Mouse (Mus musculus) spleen, postnatal 10 days (tissue): ENCODE data around the gene 1110051M20Rik.

Experiments used
- DNase-seq, 2 experiments: peaks; one replicate each; pipeline ENCODE4 v3.0.0; 2021 to 2022; ENCODE audit warnings: low spot score in 2 of 2

1110051M20Rik gene

DNA sequence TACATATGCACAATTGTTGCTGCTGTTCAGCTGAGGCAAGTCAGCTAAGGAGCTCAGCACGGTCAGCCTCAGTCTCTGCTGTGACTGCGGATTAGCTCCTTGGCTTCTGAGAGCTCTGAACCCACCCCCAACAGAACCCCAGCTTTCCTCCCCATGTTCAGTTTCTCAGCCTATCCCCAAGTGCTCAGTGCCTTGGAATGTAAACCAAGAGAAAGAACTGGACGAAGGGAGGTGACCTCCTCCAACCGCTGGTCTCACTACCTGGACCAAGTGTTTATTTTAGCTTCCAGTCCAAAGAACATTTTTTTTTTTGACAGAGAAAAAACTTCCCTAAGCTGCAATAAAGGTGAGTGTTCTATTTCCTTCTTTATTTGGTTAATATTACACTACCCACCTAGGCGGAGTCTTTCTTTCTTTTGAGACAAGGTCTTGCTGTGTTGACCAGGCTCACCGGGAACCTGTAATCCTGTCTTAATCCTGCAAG lies 94.5 kb downstream of the 1110051M20Rik start:
- DNase-seq: no peak

DNA sequence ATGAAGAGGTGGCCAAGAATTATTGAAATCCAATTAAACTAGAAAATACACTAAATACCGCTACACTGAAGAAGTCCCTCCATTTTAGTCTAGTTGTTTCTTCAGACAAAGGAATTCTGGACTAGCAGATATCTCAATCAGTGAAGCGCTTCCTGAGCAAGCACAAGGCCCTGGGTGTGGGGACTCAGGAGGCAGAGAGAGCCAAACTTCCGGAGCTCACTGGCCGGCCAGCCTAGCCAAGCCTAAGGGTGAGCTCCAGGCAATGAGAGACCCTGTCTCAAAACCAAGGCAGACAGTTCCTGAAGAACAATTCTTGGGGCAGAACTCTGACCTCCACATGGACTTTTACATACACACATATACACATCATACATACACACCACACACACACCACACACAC lies 95.6 kb downstream of the 1110051M20Rik start:
- DNase-seq: no peak

DNA sequence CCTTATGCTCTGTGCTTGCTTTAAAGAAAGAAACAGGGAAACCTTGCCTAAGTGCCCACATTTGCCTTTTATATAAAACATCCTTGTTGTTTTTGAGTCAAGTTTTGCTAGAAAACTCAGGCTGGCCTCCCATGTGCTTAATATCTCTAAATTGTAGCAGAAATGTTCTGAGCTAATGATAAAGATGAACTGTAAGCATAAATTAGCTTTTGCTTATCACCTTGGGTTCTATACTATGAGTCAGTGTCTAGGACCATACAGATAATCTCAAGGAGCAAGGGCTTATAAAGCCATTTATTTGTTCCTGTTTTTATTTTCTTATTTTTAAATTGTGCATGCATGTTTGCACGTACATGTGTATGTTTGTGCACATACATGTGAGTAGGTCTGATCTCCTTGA lies 98.9 kb downstream of the 1110051M20Rik start:
- no peak for DNase-seq

DNA sequence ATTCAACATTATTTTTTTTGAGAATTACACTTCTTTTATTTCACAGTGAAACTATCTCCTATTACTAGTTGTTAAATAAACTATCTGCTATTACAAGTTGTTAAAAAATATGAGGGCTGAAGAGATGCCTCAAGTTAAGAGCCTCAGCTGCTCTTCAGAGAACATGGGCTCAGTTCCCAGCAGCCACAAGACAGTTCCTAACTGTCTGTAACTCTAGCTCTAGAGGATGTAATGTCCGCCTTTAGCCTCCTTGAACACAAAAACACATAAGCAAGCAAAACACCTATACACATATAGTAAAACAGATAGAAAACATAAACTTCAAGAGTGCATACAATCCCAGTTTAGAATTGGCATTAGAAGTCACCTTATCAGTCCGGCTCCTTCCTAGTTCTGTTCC lies 104.9 kb downstream of the 1110051M20Rik start:
- no peak for DNase-seq

DNA sequence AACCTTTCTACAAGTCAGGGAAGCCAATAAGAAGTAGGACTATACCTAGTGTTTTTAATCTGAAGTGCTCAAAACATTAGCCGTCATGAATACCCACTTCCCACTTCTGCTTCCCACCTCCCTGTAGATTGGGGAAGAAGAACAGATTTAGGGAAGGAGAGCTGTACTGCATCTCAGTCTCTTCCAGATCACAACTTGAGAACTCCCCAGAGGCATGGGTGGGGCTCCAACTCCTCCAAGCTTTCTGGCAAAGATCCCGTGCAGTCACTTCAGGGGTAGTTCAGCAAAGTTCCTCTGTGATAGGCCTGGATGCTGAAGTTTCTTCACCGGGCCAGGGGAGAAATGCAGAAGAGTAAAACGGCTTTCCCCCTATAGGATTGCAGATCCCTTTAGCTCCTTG lies 109.4 kb downstream of the 1110051M20Rik start:
- DNase-seq: no peak

DNA sequence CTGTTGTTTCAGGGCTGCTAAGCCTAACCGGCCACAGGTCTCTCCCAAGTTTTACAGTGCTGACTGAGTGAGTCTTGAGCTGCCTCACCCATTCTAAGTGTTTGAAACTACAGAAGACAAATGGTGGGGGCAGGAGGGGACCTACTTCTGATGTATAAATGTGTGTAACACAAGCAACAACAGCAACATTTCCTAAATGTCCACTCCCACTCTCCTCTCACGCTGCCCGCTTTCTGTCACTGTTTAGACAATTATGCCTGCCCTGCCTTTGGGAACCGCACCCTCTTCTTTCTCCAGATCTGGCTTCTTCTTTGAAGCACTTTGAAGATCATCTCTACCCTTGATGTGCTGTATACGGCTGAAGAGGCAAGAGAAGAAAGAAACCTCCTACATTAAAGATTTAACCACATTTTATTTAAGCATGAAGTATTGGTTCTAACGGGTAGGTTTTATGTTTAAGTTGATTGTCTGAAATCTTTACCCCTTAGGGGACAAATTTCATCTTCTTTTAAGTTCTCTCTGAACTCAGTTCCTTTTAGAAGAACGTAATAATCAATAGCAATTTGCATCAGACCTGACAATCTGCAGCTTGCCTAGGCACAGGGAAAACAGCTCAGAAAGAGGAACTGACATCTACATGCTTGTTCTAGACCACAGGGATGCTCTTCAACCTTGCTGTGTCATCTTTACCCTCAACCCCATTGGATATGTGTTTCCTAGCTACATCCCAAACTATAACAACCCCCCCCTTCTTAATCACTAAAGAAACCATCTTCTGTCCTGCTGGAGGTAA lies 113.3 kb downstream of the 1110051M20Rik start:
- no peak for DNase-seq

DNA sequence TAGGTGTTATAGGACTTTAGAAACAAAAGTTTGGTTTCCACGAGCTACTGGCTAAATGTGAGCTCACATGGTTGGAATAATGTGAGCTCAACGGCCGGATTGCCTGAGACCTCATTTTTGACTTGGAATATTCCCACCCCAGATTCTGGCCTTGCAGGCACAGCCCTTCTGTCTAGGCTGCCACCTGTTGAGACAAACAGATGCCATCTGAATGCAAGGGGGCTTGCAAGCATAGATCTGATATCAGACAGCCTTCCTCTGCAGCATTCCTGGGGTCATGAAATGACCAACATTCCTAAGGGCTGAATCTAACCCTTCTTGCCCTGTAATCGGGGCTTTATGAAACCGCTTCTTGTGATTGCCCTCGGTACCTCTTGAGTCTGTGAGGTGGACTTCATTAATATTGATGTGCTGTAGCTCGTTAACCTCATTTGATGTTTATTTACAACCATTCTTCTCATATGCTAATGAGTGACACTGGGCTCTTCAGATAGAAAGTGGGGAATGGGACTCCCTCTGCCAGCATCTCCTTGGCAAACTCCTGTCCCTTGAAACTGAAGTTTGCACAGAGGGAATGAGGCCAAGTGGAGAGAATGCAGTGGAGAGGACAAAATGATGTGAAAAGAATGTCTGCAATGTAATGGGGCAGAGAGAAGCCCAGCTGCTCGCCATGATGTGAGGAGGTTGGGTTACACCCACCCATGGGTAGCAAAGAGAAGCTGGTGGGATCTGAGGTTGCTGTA lies 114.3 kb downstream of the 1110051M20Rik start:
- DNase-seq: no peak

DNA sequence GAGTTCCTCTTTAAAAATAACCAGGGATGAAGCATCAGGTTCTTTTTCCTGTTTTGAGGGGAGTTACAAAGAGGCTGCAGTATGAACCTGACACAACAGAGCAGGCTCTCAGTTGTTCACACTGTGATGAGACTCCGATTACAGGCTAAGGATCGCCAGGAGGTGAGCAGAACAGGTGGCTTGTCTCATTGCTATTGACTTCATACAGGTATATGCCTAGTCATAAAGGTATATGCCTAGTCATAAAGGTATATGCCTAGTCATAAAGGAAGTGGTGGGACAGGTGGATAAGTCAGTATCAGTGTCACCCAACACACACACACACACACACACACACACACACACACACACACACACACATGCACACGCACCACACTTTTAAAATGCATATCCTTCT lies 115.8 kb downstream of the 1110051M20Rik start:
- DNase-seq: no peak

DNA sequence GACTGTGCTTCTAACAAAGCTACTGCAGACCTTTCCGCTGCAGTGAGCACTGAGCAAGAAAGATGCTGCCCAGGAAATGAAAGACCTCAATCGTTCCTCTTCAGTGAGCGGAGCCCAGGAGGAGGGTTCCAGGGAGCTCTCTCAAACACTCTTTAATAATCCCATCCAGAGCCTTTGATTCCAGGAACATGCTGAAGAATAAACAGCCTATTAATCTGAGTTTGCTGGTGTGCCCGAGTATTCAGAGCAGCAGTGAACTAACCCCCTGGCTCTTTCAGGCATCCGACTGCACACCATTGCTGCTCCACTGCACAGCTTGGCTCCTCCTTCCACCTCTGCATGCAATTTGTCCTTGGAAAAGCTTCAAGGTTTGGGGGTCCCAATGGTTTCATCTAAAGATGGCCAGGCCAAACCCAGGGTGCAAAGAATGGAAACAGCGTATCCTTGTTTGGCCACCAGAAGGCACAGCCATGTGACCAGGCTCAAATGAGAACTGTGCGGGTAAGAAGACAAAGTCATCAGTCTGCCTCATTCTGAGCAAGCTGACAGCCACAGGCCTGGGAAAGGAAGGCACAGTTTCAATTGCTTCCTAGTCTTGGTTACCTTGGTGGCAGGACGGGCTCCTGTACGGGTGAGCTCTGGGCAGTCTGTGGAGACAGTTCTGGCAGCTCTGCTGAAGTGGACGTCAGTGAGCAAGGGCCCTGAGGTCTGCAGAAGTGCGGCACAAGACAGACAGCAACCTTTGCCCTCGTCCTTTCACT lies 116.4 kb downstream of the 1110051M20Rik start:
- DNase-seq: no peak

DNA sequence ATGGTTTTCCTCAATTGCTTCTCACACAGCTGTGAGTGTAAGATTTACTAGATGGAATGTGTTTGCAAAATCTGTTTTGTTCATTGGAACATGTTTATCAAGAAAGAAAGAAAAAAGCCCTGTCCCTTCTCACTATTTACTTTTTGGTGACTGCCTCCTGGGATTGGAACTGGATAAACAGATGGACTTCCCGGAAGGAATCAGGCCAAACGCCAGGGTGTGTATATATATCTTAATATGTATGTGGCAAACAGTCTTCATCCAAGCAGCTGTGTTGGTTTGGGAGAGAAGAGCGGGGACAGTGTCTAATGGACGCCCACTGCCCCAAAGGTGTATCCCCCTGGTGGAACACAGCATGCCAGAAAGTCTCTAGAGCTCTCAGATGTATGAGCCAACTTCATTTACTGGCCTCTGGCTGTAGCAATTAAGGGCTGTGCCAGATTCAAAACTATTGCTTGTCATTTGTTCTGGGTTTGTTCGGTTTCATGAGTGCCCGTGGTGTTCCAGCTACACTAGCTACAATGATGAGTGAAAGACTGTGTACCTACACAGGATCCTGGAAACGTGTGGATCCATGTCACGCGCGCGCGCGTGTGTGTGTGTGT lies 117.7 kb downstream of the 1110051M20Rik start:
- no peak for DNase-seq

DNA sequence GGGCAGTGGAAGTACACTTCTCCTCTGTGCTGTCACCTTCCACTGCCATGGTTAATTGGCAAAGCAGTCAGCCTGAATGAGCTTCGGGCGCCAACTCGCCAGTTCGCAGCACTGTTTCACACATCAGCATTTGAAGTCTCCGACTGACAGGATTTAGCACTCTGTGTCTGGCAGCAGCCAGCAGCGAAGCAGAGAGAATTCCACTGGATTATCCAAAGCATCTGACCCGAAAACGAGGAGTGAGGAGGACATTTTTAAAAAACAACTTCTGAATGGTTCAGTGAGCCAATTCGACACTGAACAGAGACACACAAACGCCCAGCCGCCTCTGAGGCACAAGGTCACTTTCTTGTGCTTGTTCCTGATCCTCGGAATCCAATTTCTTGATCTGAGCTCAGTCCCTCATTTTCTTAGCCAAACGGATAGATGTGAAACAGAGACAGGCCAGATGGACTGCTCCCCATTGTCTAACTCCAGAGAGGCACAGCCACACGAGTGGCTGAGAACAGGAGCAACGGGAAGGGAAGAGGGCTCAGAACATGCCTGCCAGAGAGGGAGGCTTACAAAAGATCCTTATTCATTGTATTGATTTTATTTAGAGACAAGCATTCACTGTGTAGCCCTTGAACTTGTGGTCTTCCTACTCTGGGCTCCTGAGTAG lies 119.6 kb downstream of the 1110051M20Rik start:
- DNase-seq: no peak

DNA sequence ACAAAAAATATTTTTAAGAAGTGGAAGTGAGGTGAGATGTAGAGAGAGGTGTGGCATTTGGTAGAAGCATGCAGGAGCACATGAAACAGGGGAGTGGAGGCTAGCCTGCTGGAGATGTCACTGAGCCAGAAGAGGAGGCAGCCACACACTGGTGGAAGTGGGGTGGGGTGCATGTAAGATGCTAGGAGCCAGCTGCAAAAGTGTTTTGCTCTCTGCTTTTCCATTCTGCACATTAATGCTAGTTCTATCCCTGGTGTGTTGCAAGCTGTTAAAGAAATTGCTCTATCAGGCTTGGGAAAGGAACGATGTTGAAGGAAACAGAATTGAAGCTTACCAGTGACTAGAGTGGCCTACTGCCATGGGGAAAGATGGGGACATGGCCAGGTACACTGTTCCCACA lies 120.2 kb downstream of the 1110051M20Rik start:
- no peak for DNase-seq

DNA sequence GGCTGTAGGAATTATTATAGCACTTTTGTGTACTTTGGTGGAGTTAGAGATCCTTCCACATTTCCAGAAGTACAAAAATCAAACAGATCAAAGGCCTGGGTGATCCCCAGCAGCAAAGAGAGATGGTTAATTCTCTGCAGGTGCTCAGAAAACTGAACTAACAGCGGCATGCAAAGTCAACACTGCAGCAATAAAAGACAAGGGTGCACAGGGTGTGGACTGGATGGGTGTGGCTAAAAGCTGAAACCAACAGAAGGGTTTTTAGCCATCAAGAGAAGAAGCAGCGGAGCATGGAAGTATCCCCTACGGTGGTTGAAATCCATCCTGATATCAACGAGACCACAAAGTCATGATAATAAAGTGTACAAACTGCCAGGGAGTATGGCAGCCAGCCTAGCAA lies 122.0 kb downstream of the 1110051M20Rik start:
- no peak for DNase-seq

DNA sequence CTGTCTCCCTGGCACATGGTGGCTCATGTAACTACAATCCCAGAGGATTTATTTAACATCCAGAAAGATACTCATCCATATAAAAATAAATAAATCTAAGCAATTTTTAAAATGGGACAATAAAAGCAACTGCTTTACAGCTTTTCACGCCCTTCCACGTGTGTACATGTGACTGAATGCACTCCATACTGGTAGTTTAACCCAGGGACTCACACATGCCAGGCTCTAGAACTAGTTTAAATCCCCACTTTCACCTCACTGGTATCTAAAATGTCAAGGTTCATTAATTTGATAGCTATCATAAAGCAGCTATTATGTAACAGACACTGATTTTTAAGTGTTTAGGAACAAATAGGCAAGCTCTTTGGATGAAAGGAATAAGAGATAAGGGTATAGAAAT lies 122.6 kb downstream of the 1110051M20Rik start:
- DNase-seq: no peak

DNA sequence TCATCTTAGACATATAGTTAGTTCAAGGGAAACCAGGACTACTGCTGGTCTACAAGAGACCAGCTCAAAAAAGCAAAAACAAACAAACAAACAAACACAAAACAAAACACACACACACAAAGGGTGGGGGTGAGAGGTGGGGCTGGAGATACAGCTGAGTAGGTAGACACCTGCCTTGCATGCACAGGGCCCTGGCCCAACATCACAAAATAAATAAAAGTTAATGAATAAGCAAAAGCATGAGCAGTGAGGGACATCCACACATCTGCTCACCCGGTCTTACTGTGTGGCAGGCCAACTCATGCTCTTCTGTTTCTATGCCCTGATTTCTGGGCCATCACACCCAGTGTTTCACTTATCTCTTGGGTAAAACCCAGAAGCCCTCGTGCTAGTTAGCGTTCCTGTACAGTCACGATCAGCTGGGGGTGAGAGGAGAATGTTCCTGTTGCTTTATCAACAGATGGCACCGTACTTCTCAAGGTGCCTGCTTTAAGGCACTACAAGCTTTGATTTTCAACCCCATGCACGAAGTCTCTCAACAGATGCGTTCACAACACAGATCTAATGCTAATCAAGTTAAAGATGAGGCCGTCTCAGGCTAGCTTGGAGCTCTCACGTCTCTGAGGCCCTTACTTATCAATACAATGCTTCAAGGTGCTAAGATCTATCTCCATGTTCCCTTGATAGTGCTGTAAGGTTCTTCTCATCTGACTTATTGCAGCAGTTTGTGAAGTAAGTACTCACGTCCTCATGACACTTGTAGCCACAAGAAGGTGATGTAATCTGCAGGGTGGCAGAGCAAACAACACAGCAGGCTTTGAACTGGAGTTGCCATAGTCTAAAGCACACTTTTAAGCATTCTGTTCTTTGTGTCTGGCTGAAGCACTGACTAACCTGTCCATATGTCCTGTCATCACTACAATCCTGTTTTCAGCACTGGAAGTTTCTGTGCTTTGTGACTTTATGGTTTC lies 123.7 kb downstream of the 1110051M20Rik start:
- no peak for DNase-seq

DNA sequence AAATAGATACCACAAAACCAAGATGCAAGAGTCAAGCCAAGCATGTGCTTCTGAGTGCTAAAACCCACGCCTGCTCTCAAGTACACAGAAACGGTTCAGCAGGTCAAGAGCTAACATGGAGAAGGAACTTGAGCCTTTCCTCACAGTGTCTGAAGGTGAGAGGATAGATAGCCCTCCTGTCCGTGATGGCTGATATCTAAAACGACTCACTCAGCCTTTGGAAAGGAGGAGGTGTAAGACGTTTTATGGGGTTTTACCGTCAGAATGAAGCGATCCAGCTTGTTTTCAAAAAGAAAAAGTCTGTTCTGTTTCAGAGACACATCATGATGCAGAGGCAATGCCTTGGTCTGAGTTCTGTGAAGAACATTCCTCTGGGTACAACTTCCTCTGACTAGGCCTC lies 130.3 kb downstream of the 1110051M20Rik start:
- DNase-seq: no peak

DNA sequence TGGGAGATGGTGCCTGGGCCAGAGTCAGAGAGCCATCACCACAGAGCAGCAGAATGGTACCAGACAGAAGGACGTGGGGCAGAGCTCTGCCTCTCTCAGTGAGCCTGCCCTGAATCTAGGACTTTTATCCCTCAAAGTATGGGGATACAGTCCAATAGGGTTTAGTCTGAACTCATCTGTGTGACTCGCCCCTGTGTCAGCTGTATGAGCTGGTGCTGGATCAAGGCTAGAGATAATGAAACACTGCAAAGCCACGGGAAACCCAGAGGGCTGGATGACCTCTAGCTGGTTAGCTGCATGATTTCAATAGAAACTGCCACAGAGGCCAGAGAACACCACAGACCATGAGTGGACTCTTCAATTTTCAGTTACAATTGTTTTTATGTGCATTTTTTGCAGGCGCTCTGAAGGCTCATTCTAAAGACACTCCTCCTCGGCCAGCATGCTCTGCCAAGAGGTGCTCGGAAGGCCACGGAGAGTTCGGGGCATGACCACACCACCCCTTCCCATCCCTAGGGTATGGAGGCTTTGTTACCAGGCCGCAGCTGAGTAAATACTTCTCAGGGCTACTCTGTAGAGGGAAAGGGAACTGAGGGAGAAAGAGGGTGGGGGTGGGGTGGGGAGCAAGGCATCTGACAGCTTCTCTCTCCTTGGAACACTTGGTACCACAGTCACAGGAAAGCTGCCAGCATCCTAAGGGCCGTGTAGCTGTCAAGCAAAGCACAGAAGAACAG lies 131.8 kb downstream of the 1110051M20Rik start:
- no peak for DNase-seq

DNA sequence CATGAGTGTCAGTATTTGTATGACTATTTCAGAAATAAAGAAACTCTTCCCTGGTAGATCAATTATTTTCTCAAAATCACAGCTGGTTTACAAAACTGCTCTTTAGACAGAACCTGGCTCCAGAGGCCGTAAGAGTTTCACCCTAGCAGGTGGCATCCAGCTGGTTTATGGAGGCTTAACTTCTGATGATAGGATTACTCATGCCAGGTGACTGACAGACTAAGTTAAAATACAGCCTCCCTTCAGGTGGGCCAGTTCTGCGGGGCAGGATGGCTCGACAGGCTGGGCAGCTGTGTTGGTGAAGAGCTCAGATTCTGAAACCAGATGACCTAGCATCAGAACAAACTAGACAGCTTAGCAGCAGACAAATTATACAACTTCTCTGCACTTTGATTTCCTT lies 135.0 kb downstream of the 1110051M20Rik start:
- DNase-seq: no peak

DNA sequence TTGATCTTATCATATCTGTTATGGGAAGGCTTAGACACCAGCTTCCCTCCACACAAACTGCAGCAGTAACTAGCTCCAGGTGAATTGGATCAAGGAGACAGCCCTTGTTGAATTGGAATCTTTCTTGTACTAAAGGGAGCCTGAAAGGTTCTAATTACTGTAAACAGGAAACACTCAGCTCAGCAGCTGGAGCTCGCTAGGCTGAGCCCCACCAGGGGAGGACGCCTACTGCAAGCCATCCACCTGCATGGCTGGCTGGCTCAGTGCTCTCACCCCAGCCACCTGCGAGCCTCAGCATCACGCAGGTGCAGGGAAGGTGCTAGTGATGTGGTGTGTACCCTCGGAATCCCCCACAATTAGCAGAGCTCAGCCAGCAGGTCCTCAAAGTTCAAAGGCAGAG lies 135.8 kb downstream of the 1110051M20Rik start:
- no peak for DNase-seq

DNA sequence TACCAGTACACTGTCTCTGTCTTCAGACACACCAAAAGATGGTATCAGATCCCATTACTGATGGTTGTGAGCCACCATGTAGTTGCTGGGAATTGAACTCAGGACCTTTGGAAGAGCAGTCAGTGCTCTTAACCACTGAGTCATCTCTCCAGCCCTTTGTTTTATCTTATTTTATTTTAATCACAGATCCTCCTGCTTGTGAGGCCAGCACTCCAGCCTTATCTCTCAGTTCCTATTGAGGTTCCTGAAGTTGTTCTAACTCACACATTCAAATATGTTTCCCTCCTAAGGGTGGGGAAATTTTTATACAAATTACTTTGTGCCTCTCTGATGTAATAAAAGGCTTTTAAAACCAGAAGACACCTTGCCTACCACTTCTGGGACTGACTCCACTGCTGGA lies 137.9 kb downstream of the 1110051M20Rik start:
- no peak for DNase-seq
